Mouse (Mus musculus): ENCODE results near the gene Naa60. TPM values are rescaled to one million over a fixed set of nuclear protein-coding genes. Genes with fewer than 3 reads are reported as not detected.

Naa60 gene
- polyA plus RNA-seq, 1 experiment = 31.2 TPM

- Histone ChIP-seq H3K36me3 (ENCODE audit: control insufficient read depth, insufficient read depth) (peaks cover 9% of the 10 kb centered on the region), H3K4me2 (ENCODE audit: low read depth) (no peak overlapping the region)
- no peak for TF ChIP-seq USF1 (IDR thresholded peaks at IDR 0.05; ENCODE audit: low read depth)
- TF ChIP-seq CEBPB (IDR thresholded peaks at IDR 0.05; ENCODE audit: insufficient read depth, poor library complexity, severe bottlenecking) = 0 out of 2 replicates have a peak, but pooled peaks have one; percentile 47
Observed at GRCm38 (mm10) chr16:3933536-3933935, 61.4 kb downstream of the Naa60 start.

GRCm38 (mm10) chr16:3934091-3934490, 61.9 kb downstream of the Naa60 start:
- TF ChIP-seq MAX (IDR thresholded peaks at IDR 0.05; ENCODE audit: low read depth) = no peak
- TF ChIP-seq TCF12 (IDR thresholded peaks at IDR 0.05; ENCODE audit: insufficient read depth, poor library complexity, severe bottlenecking) = no peak
- TF ChIP-seq MYOD1 (IDR thresholded peaks at IDR 0.05; ENCODE audit: control insufficient read depth in 1 of 3, insufficient read length in 2 of 3, low read depth in 2 of 3) = no peak
- no peak for TF ChIP-seq USF1 (IDR thresholded peaks at IDR 0.05; ENCODE audit: low read depth)
- Histone ChIP-seq H3K27me3 (ENCODE audit: control insufficient read depth, insufficient read depth, insufficient read length) (no peaks in the 10 kb centered on the region), H3K4me3 (no peak overlapping the region), H3K36me3 (ENCODE audit: control insufficient read depth, insufficient read depth) (peaks cover 9% of the 10 kb centered on the region), H3K4me2 (ENCODE audit: low read depth) (no peak overlapping the region), H3ac (ENCODE audit: control insufficient read depth, insufficient read length) (no peak overlapping the region), H3K79me2 (ENCODE audit: control insufficient read depth, insufficient read depth) (no peaks in the 10 kb centered on the region)

More at GRCm38 (mm10) chr16:3933536-3933935, 61.4 kb downstream of the Naa60 start:
- no peaks in the 10 kb centered on the region for H3K79me2 ChIP-seq (ENCODE audit: control insufficient read depth, insufficient read depth)
- no peak overlapping the region for H3ac ChIP-seq (ENCODE audit: control insufficient read depth, insufficient read length)
- H3K27me3 ChIP-seq (ENCODE audit: control insufficient read depth, insufficient read depth, insufficient read length) = no peaks in the 10 kb centered on the region
- no peak overlapping the region for H3K4me3 ChIP-seq

DNA sequence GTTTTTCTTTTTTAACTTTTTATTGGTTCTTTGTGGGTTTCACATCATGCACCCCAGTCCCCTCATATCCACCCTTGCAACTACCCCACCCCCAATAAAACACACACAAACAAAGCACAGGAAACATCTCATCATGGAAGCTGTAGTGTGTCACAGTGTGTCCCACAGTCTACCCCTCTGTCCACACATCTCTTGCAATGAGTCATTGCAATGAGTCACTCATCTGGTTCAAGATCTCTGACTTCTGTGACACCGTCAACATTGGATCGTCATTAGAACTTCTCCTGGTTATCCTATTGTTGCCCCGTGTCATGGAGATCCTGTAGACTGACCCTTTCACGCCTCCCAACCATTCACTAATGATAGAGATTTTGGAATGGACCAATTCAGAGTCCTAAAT, 62.5 kb downstream of the Naa60 start:
- H3K36me3 ChIP-seq (ENCODE audit: control insufficient read depth, insufficient read depth) = peaks cover 9% of the 10 kb centered on the region
- no peaks in the 10 kb centered on the region for H3K79me2 ChIP-seq (ENCODE audit: control insufficient read depth, insufficient read depth)
- H3K4me2 ChIP-seq (ENCODE audit: low read depth) = no peak overlapping the region
- H3ac ChIP-seq (ENCODE audit: control insufficient read depth, insufficient read length) = no peak overlapping the region
- TF ChIP-seq TCF3 (IDR thresholded peaks at IDR 0.05; ENCODE audit: insufficient read length, low read depth) = no peak
- no peak for TF ChIP-seq SRF (IDR thresholded peaks at IDR 0.05; ENCODE audit: control insufficient read depth, insufficient read length, low read depth)
- no peak for TF ChIP-seq MAX (IDR thresholded peaks at IDR 0.05; ENCODE audit: low read depth)
- TF ChIP-seq MYOG (IDR thresholded peaks at IDR 0.05; ENCODE audit: control insufficient read depth in 1 of 3, insufficient read depth in 1 of 3, insufficient read length in 2 of 3, low read depth in 2 of 3) = no peak
- TF ChIP-seq CEBPB (IDR thresholded peaks at IDR 0.05; ENCODE audit: insufficient read depth, poor library complexity, severe bottlenecking) = no peak
- no peak for TF ChIP-seq POLR2AphosphoS2 (IDR thresholded peaks at IDR 0.05; ENCODE audit: insufficient read length, low read depth)
- no peak for TF ChIP-seq E2F4 (IDR thresholded peaks at IDR 0.05; ENCODE audit: insufficient read depth)
- no peak for TF ChIP-seq MYOD1 (IDR thresholded peaks at IDR 0.05; ENCODE audit: control insufficient read depth in 1 of 3, insufficient read length in 2 of 3, low read depth in 2 of 3)
- no peak for TF ChIP-seq USF1 (IDR thresholded peaks at IDR 0.05; ENCODE audit: low read depth)
- TF ChIP-seq TCF12 (IDR thresholded peaks at IDR 0.05; ENCODE audit: insufficient read depth, poor library complexity, severe bottlenecking) = no peak
- TF ChIP-seq POLR2A (IDR thresholded peaks at IDR 0.05; ENCODE audit: insufficient read length, low read depth) = no peak
- no peak for TF ChIP-seq REST (IDR thresholded peaks at IDR 0.05; ENCODE audit: insufficient read depth, insufficient read length)
- H3K27me3 ChIP-seq (ENCODE audit: control insufficient read depth, insufficient read depth, insufficient read length) = no peaks in the 10 kb centered on the region
- no peak overlapping the region for H3K4me3 ChIP-seq

DNA sequence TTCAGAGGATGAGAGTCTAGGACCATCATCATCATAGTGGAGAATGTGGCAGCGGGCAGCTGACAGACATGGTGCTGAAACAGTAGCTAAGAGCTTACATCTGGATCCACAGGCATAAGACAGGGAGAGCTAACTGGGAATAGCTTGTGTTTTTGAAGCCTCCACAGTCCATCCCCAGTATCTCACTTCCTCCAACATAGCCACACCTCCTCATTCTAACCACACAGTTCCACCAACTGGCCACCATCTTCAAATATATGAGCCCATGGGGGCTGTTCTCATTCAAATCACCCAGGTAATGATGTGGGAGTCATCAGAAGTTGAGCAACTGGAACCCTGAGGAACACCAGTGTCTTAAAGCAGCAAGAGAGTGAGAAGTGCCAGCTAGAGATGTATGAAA, 79.0 kb downstream of the Naa60 start:
- Histone ChIP-seq H3K4me2 (ENCODE audit: low read depth) (no peak overlapping the region), H3ac (ENCODE audit: control insufficient read depth, insufficient read length) (no peak overlapping the region), H3K79me2 (ENCODE audit: control insufficient read depth, insufficient read depth) (no peaks in the 10 kb centered on the region), H3K27me3 (ENCODE audit: control insufficient read depth, insufficient read depth, insufficient read length) (no peaks in the 10 kb centered on the region), H3K36me3 (ENCODE audit: control insufficient read depth, insufficient read depth) (no peaks in the 10 kb centered on the region), H3K4me3 (no peak overlapping the region)
- no peak for TF ChIP-seq REST (IDR thresholded peaks at IDR 0.05; ENCODE audit: insufficient read depth, insufficient read length)
- TF ChIP-seq E2F4 (IDR thresholded peaks at IDR 0.05; ENCODE audit: insufficient read depth) = no peak

Other genes with a start within 250 kb of the Naa60 start
- not detected for gene Mefv, start 154.3 kb upstream of the Naa60 start, polyA plus RNA-seq (2012; fragmentation: generic; extraction: Trizol)
- 0.01 TPM for gene Zfp263, start 128.3 kb upstream of the Naa60 start, polyA plus RNA-seq (2012; fragmentation: generic; extraction: Trizol)
- gene Olfr15, start 41.5 kb upstream of the Naa60 start, polyA plus RNA-seq (2012; fragmentation: generic; extraction: Trizol) = not detected
- 0.70 TPM for gene Zfp174, start 25.1 kb upstream of the Naa60 start, polyA plus RNA-seq (2012; fragmentation: generic; extraction: Trizol)
- gene Zfp597, start 12.2 kb downstream of the Naa60 start, polyA plus RNA-seq (2012; fragmentation: generic; extraction: Trizol) = 1.7 TPM
- 0.18 TPM for gene Gm20695, start 12.3 kb downstream of the Naa60 start, polyA plus RNA-seq (2012; fragmentation: generic; extraction: Trizol)
- 3.5 TPM for gene 1700037C18Rik, start 36.3 kb downstream of the Naa60 start, polyA plus RNA-seq (2012; fragmentation: generic; extraction: Trizol)
- gene Cluap1, start 36.4 kb downstream of the Naa60 start, polyA plus RNA-seq (2012; fragmentation: generic; extraction: Trizol) = 10.1 TPM
- 1.3 TPM for gene Nlrc3, start 104.3 kb downstream of the Naa60 start, polyA plus RNA-seq (2012; fragmentation: generic; extraction: Trizol)
- 11.9 TPM for gene Slx4, start 131.4 kb downstream of the Naa60 start, polyA plus RNA-seq (2012; fragmentation: generic; extraction: Trizol)
- gene Dnase1, start 164.6 kb downstream of the Naa60 start, polyA plus RNA-seq (2012; fragmentation: generic; extraction: Trizol) = 0.89 TPM
- gene Trap1, start 205.5 kb downstream of the Naa60 start, polyA plus RNA-seq (2012; fragmentation: generic; extraction: Trizol) = 103 TPM